Mouse (Mus musculus): ENCODE results near the gene Oas1g. TPM values are rescaled to one million over a fixed set of nuclear protein-coding genes. Genes with fewer than 3 reads are reported as not detected.
"Not testable (repeated sequence)": the region's sequence is repeated elsewhere in the genome, so short reads cannot be mapped to it uniquely, and the experiment has no call there.

Oas1g gene
- polyA plus RNA-seq, 1 experiment from 2014 or later, result 0.35 TPM

GRCm38 (mm10) chr5:120902056-120902455, 14.6 kb upstream of the Oas1g start:
- WGBS, result 96% methylated on average over 5 of the region's 5 CpGs
- no peak overlapping the region for H3K9ac ChIP-seq (replicated peaks)
- no peak overlapping the region for H3K4me2 ChIP-seq (replicated peaks)
- no peak overlapping the region for H3K27ac ChIP-seq
- H3K27me3 ChIP-seq, result no peaks in the 10 kb centered on the region
- H3K4me3 ChIP-seq (replicated peaks), result no peak overlapping the region
- 0 out of 2 replicates have a peak, but pooled peaks cover 3% of the 10 kb centered on the region for H3K9me3 ChIP-seq
- no peaks in the 10 kb centered on the region for H3K4me1 ChIP-seq (replicated peaks)
- ATAC-seq, result no peak
- H3K36me3 ChIP-seq, result no peaks in the 10 kb centered on the region

- ATAC-seq, result no peak
- H3K4me1 ChIP-seq (replicated peaks), result no peaks in the 10 kb centered on the region
- H3K4me2 ChIP-seq (replicated peaks), result no peak overlapping the region
- H3K27me3 ChIP-seq, result no peaks in the 10 kb centered on the region
- no peak overlapping the region for H3K27ac ChIP-seq
- H3K4me3 ChIP-seq (replicated peaks), result no peak overlapping the region
- 0 out of 2 replicates have a peak, but pooled peaks cover 3% of the 10 kb centered on the region for H3K9me3 ChIP-seq
- WGBS, result 59% methylated on average over 1 of the region's 1 CpGs
- H3K36me3 ChIP-seq, result no peaks in the 10 kb centered on the region
- no peak overlapping the region for H3K9ac ChIP-seq (replicated peaks)
These were observed 13.3 kb upstream of the Oas1g start for GRCm38 (mm10) chr5:120900666-120901065.

GRCm38 (mm10) chr5:120898726-120899125, 11.3 kb upstream of the Oas1g start:
- no peak for ATAC-seq
- H3K9me3 ChIP-seq, result 0 out of 2 replicates have a peak, but pooled peaks cover 3% of the 10 kb centered on the region
- H3K4me2 ChIP-seq (replicated peaks), result no peak overlapping the region
- no peaks in the 10 kb centered on the region for H3K27me3 ChIP-seq
- no peak overlapping the region for H3K4me3 ChIP-seq (replicated peaks)
- 0 out of 2 replicates have a peak, but pooled peaks cover 2% of the 10 kb centered on the region for H3K4me1 ChIP-seq (replicated peaks)
- H3K36me3 ChIP-seq, result no peaks in the 10 kb centered on the region
- H3K9ac ChIP-seq (replicated peaks), result no peak overlapping the region
- H3K27ac ChIP-seq, result no peak overlapping the region

GRCm38 (mm10) chr5:120898307-120898706, 10.9 kb upstream of the Oas1g start:
- H3K9me3 ChIP-seq, result 0 out of 2 replicates have a peak, but pooled peaks cover 3% of the 10 kb centered on the region
- H3K27ac ChIP-seq, result no peak overlapping the region
- H3K36me3 ChIP-seq, result no peaks in the 10 kb centered on the region
- no peak for ATAC-seq
- 82% methylated on average over 6 of the region's 6 CpGs for WGBS
- H3K9ac ChIP-seq (replicated peaks), result no peak overlapping the region
- no peak overlapping the region for H3K4me2 ChIP-seq (replicated peaks)
- no peak overlapping the region for H3K4me3 ChIP-seq (replicated peaks)
- H3K27me3 ChIP-seq, result no peaks in the 10 kb centered on the region
- H3K4me1 ChIP-seq (replicated peaks), result 0 out of 2 replicates have a peak, but pooled peaks cover 2% of the 10 kb centered on the region

GRCm38 (mm10) chr5:120895231-120895900, 8.0 kb upstream of the Oas1g start:
- Histone ChIP-seq H3K4me1 (replicated peaks) (0 out of 2 replicates have a peak, but pooled peaks cover 2% of the 10 kb centered on the region), H3K4me3 (replicated peaks) (no peak overlapping the region), H3K27me3 (no peaks in the 10 kb centered on the region), H3K4me2 (replicated peaks) (no peak overlapping the region), H3K27ac (no peak overlapping the region), H3K9ac (replicated peaks) (no peak overlapping the region), H3K9me3 (0 out of 2 replicates have a peak, but pooled peaks cover 2% of the 10 kb centered on the region), H3K36me3 (no peaks in the 10 kb centered on the region)
- no peak for ATAC-seq
- WGBS, result 83% methylated on average over 11 of the region's 11 CpGs

GRCm38 (mm10) chr5:120894692-120895091, 7.3 kb upstream of the Oas1g start:
- not testable (repeated sequence) for H3K27me3 ChIP-seq; H3K27ac ChIP-seq; H3K36me3 ChIP-seq; H3K9me3 ChIP-seq; H3K4me2 ChIP-seq (replicated peaks); H3K4me1 ChIP-seq (replicated peaks); H3K9ac ChIP-seq (replicated peaks); ATAC-seq; H3K4me3 ChIP-seq (replicated peaks)
- 80% methylated on average over 2 of the region's 2 CpGs for WGBS

- H3K4me2 ChIP-seq (replicated peaks); H3K27me3 ChIP-seq; H3K36me3 ChIP-seq; H3K9me3 ChIP-seq; H3K4me1 ChIP-seq (replicated peaks); ATAC-seq; H3K27ac ChIP-seq; H3K4me3 ChIP-seq (replicated peaks); H3K9ac ChIP-seq (replicated peaks): not testable (repeated sequence)
- 92% methylated on average over 4 of the region's 4 CpGs for WGBS
These were observed 6.5 kb upstream of the Oas1g start for GRCm38 (mm10) chr5:120893866-120894265.

GRCm38 (mm10) chr5:120892243-120892660, 4.8 kb upstream of the Oas1g start:
- no peak overlapping the region for H3K4me3 ChIP-seq (replicated peaks)
- H3K27me3 ChIP-seq, result no peaks in the 10 kb centered on the region
- no peak for ATAC-seq
- H3K4me1 ChIP-seq (replicated peaks), result 0 out of 2 replicates have a peak, but pooled peaks cover 2% of the 10 kb centered on the region
- H3K9ac ChIP-seq (replicated peaks), result no peak overlapping the region
- no peaks in the 10 kb centered on the region for H3K36me3 ChIP-seq
- no peak overlapping the region for H3K27ac ChIP-seq
- no peak overlapping the region for H3K4me2 ChIP-seq (replicated peaks)
- 84% methylated on average over 2 of the region's 2 CpGs for WGBS
- no peaks in the 10 kb centered on the region for H3K9me3 ChIP-seq

- not testable (repeated sequence) for H3K27me3 ChIP-seq; H3K4me3 ChIP-seq (replicated peaks); H3K4me2 ChIP-seq (replicated peaks); H3K27ac ChIP-seq; H3K4me1 ChIP-seq (replicated peaks); H3K9me3 ChIP-seq; H3K9ac ChIP-seq (replicated peaks); ATAC-seq; H3K36me3 ChIP-seq
- WGBS, result 79% methylated on average over 2 of the region's 2 CpGs
These were observed 4.3 kb upstream of the Oas1g start for GRCm38 (mm10) chr5:120891566-120892242.

GRCm38 (mm10) chr5:120890991-120891390, 3.6 kb upstream of the Oas1g start:
- H3K4me2 ChIP-seq (replicated peaks), result no peak overlapping the region
- no peak overlapping the region for H3K27ac ChIP-seq
- no peaks in the 10 kb centered on the region for H3K27me3 ChIP-seq
- no peak for ATAC-seq
- no peak overlapping the region for H3K9ac ChIP-seq (replicated peaks)
- no peak overlapping the region for H3K4me3 ChIP-seq (replicated peaks)
- 56% methylated on average over 3 of the region's 3 CpGs for WGBS
- no peaks in the 10 kb centered on the region for H3K36me3 ChIP-seq
- H3K4me1 ChIP-seq (replicated peaks), result 0 out of 2 replicates have a peak, but pooled peaks cover 2% of the 10 kb centered on the region
- no peaks in the 10 kb centered on the region for H3K9me3 ChIP-seq

- Histone ChIP-seq H3K27me3 (no peaks in the 10 kb centered on the region), H3K4me3 (replicated peaks) (no peak overlapping the region), H3K36me3 (no peaks in the 10 kb centered on the region), H3K27ac (no peak overlapping the region), H3K4me2 (replicated peaks) (no peak overlapping the region), H3K4me1 (replicated peaks) (no peaks in the 10 kb centered on the region), H3K9ac (replicated peaks) (no peak overlapping the region), H3K9me3 (no peaks in the 10 kb centered on the region)
- ATAC-seq, result no peak
- WGBS, result 86% methylated on average over 2 of the region's 2 CpGs
These were observed 2.6 kb upstream of the Oas1g start for GRCm38 (mm10) chr5:120890026-120890425.

GRCm38 (mm10) chr5:120888294-120888815, 942 bp upstream of the Oas1g start:
- not testable (repeated sequence) for H3K9me3 ChIP-seq; ATAC-seq; H3K4me2 ChIP-seq (replicated peaks); H3K36me3 ChIP-seq; H3K27me3 ChIP-seq; H3K4me3 ChIP-seq (replicated peaks); H3K9ac ChIP-seq (replicated peaks); H3K4me1 ChIP-seq (replicated peaks); H3K27ac ChIP-seq
- WGBS, result 52% methylated on average over 4 of the region's 4 CpGs

Measured in midbrain, embryonic 13.5 days (tissue).